Mouse (Mus musculus) kidney, postnatal 0 days (tissue): ENCODE data around the gene Eea1. TPM values are rescaled to one million over a fixed set of nuclear protein-coding genes. Genes with fewer than 3 reads are reported as not detected.

Experiments used
- ATAC-seq: fragments of 200-750 bp; cut with Nextera tagmentation; replicated peaks from 2 replicates; pipeline ENCODE4 v1.8.0; 2017; ENCODE audit warnings: low read depth, moderate number of reproducible peaks, moderate TSS enrichment, moderate library complexity; ENCODE audit not compliant: low FRiP score
- DNase-seq: peaks from one replicate; pipeline ENCODE4 v3.0.0-alpha.2; 2016; ENCODE audit warnings: low spot score
- H3K27ac ChIP-seq: fragments of 300-500 bp; sonication (generic); 2 replicates; pipeline ENCODE4 v1.5.1; 2014; ENCODE audit warnings: mild to moderate bottlenecking
- H3K27me3 ChIP-seq: fragments of 300-500 bp; sonication (generic); 2 replicates; pipeline ENCODE4 v1.6.1; 2014; ENCODE audit warnings: low read length, mixed read lengths; ENCODE audit not compliant: insufficient read depth
- H3K36me3 ChIP-seq: fragments of 300-500 bp; sonication (generic); 2 replicates; pipeline ENCODE4 v1.6.1; 2014; ENCODE audit warnings: low read length, mixed read lengths; ENCODE audit not compliant: insufficient read depth
- H3K4me1 ChIP-seq: fragments of 300-500 bp; sonication (generic); replicated peaks from 2 replicates; pipeline ENCODE4 v1.6.1; 2014; ENCODE audit warnings: antibody characterized with exemption, low read length, mixed read lengths; ENCODE audit not compliant: insufficient read depth
- H3K4me2 ChIP-seq: fragments of 300-500 bp; sonication (generic); 2 replicates; pipeline ENCODE4 v1.6.1; 2014; ENCODE audit warnings: mild to moderate bottlenecking, low read length, moderate library complexity, mixed read lengths
- H3K4me3 ChIP-seq: fragments of 300-500 bp; sonication (generic); replicated peaks from 2 replicates; pipeline ENCODE4 v1.5.1; 2014; ENCODE audit warnings: low read depth, low read length
- H3K9ac ChIP-seq: fragments of 300-500 bp; sonication (generic); 2 replicates; pipeline ENCODE4 v1.6.1; 2014; ENCODE audit warnings: low read depth, low read length
- H3K9me3 ChIP-seq: fragments of 300-500 bp; sonication (generic); replicated peaks from 2 replicates; pipeline ENCODE4 v1.6.1; 2016; ENCODE audit warnings: low read length, inconsistent platforms, mixed read lengths
- CTCF ChIP-seq: IDR thresholded peaks from 2 replicates; pipeline ENCODE4 v1.5.1; 2016; ENCODE audit warnings: antibody characterized with exemption, low read depth, mild to moderate bottlenecking, moderate library complexity
- WGBS: fragments of 180-500 bp; shearing (Covaris S2); extraction: QIAGEN DNeasy Blood & Tissue Kit; methylation state at CpG from one replicate; pipeline ENCODE4 v1.1.7; 2014; 5-methylcytosine and 5-hydroxymethylcytosine counted together
- polyA plus RNA-seq: library from polyadenylated mRNA; unstranded; fragments of >200 nt; fragmentation: Nextera tagmentation; extraction: Ambion mirVana; gene quantifications from 2 replicates; pipeline ENCODE4 v1.2.1, GENCODE M21; 2015

The Eea1 gene
- polyA plus RNA-seq, result 22.8 and 24.3 TPM in 2 replicates

- Histone ChIP-seq H3K27me3 (no peaks in the 10 kb centered on the region), H3K4me1 (peaks cover 5% of the 10 kb centered on the region; the same call in 1 of the 2 replicates), H3K4me2 (peak within 1 kb of the TSS; percentile 82), H3K4me3 (peak within 1 kb of the TSS; percentile 77), H3K27ac (peak within 1 kb of the TSS; percentile 82), H3K36me3 (no peaks in the 10 kb centered on the region), H3K9me3 (no peaks in the 10 kb centered on the region), H3K9ac (peak within 1 kb of the TSS; percentile 62)
- ATAC-seq (peak; percentile 99), DNase-seq (peak; percentile 97)
- WGBS, result under 1% methylated on average over 49 of the region's 59 CpGs
- TF ChIP-seq CTCF, result no peak
Measured at GRCm38 (mm10) chr10:95940046-95940900, at the start of gene Eea1. Gene Eea1 (plus strand): TSS chr10:95940650.

DNA sequence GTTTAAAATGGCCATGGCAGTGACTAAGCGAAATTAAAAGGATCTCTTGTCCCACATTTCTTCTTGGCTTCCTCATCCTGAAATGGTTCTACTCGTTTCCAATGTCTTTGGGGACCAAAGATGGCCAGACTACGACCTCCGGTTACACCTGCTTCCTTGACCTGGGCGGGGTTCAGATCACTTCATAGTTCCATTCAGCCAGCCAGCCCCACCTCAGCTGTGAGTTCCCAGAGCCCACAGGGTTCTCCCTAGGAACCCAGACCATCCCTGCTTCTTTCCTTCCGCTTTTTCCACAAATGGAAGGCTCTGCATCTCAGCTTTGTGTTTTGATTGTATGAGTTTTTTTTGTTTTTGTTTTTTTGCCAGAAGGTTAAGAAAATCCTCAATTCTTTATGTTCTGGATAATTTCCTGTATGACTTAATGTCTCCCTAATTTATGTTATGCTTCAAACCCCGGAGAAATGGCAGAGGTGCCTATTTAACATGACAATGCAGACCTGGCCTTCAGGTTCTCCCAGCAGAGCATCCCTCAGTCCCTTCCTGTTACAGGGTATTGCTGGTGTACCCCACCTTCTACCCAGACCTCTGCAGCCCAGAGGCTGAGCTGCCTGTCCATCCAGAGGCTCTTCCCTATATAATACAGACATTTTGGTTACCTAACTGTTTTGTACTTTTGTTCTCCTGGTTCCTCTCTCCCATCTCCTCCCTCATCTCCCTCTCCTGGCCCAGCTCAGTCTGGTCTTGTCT lies 49.1 kb upstream of the Eea1 start:
- DNase-seq, result no peak
- H3K27me3 ChIP-seq, result no peaks in the 10 kb centered on the region
- no peak for TF ChIP-seq CTCF
- no peaks in the 10 kb centered on the region for H3K4me1 ChIP-seq
- H3K36me3 ChIP-seq, result no peaks in the 10 kb centered on the region
- 70% methylated on average over 7 of the region's 7 CpGs for WGBS
- no peak for ATAC-seq
- no peak overlapping the region for H3K4me2 ChIP-seq
- no peaks in the 10 kb centered on the region for H3K9me3 ChIP-seq
- no peak overlapping the region for H3K4me3 ChIP-seq
- no peak overlapping the region for H3K27ac ChIP-seq
- H3K9ac ChIP-seq, result no peak overlapping the region

DNA sequence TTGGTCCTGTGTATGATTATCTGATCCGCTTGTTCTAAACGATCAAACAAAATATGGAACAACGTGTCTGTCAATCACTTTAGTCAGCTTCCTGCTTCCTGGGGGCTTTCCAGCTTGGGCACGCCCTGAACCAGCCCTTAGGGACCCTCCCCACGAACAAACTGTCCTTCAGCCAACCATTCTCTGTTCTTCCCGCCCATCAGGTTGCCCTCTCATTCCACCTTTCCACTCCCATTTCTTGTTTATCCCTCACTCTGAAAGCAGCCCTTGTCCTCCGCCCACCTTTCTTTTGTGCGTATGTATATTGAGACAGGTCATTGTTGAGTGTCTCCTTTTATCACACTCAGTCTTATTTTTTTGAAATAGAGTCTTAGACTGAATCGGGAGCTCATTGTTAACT lies 48.3 kb upstream of the Eea1 start:
- no peak for TF ChIP-seq CTCF
- no peaks in the 10 kb centered on the region for H3K27me3 ChIP-seq
- no peak overlapping the region for H3K27ac ChIP-seq
- H3K4me1 ChIP-seq, result no peaks in the 10 kb centered on the region
- 83% methylated on average over 9 of the region's 9 CpGs for WGBS
- DNase-seq, result no peak
- no peak overlapping the region for H3K4me3 ChIP-seq
- H3K36me3 ChIP-seq, result no peaks in the 10 kb centered on the region
- no peak overlapping the region for H3K9ac ChIP-seq
- H3K4me2 ChIP-seq, result no peak overlapping the region
- no peak for ATAC-seq
- no peaks in the 10 kb centered on the region for H3K9me3 ChIP-seq

- no peaks in the 10 kb centered on the region for H3K9me3 ChIP-seq
- DNase-seq (no peak), ATAC-seq (no peak)
- no peak overlapping the region for H3K4me3 ChIP-seq
- H3K4me2 ChIP-seq, result no peak overlapping the region
- no peaks in the 10 kb centered on the region for H3K27me3 ChIP-seq
- no peaks in the 10 kb centered on the region for H3K4me1 ChIP-seq
- no peak overlapping the region for H3K27ac ChIP-seq
- WGBS, result 81% methylated on average over 14 of the region's 14 CpGs
- H3K36me3 ChIP-seq, result no peaks in the 10 kb centered on the region
- TF ChIP-seq CTCF, result peak; percentile 41; the same call in 1 of the 2 replicates
- H3K9ac ChIP-seq, result no peak overlapping the region
Measured at GRCm38 (mm10) chr10:95893291-95893932, 47.0 kb upstream of the Eea1 start.

- H3K36me3 ChIP-seq, result no peaks in the 10 kb centered on the region
- H3K27me3 ChIP-seq, result no peaks in the 10 kb centered on the region
- H3K9me3 ChIP-seq, result no peaks in the 10 kb centered on the region
- ATAC-seq (no peak), DNase-seq (no peak)
- no peak overlapping the region for H3K27ac ChIP-seq
- peak overlapping the region; percentile 25 for H3K9ac ChIP-seq
- H3K4me1 ChIP-seq, result no peaks in the 10 kb centered on the region
- peak overlapping the region; percentile 24 for H3K4me3 ChIP-seq
- TF ChIP-seq CTCF, result no peak
- H3K4me2 ChIP-seq, result peak overlapping the region; percentile 64
- WGBS, result 28% methylated on average over 17 of the region's 17 CpGs
Measured at GRCm38 (mm10) chr10:95894036-95894855, 46.2 kb upstream of the Eea1 start.
